Mouse (Mus musculus) embryonic facial prominence, embryonic 14.5 days (tissue): ENCODE measurements around the gene Tmem8. TPM values are rescaled to one million over a fixed set of nuclear protein-coding genes. Genes with fewer than 3 reads are reported as not detected.

Source experiments
- ATAC-seq: fragments of 200-750 bp; cut with Nextera tagmentation; 2 replicates; pipeline ENCODE4 v1.8.0; 2017; ENCODE audit warnings: low read depth, moderate number of reproducible peaks, moderate TSS enrichment
- DNase-seq: peaks from one replicate; pipeline ENCODE4 v3.0.0-alpha.2; 2015; ENCODE audit warnings: low spot score
- H3K27ac ChIP-seq: fragments of 300-500 bp; sonication (generic); replicated peaks from 2 replicates; pipeline ENCODE4 v1.5.1; 2014; ENCODE audit warnings: low read depth, mild to moderate bottlenecking, low read length, moderate library complexity
- H3K27me3 ChIP-seq: fragments of 300-500 bp; sonication (generic); replicated peaks from 2 replicates; pipeline ENCODE4 v1.6.1; 2014; ENCODE audit warnings: low read length; ENCODE audit not compliant: control insufficient read depth, insufficient read depth
- H3K36me3 ChIP-seq: fragments of 300-500 bp; sonication (generic); 2 replicates; pipeline ENCODE4 v1.6.1; 2014; ENCODE audit warnings: low read length, mixed read lengths; ENCODE audit not compliant: control insufficient read depth, insufficient read depth
- H3K4me1 ChIP-seq: fragments of 300-500 bp; sonication (generic); 2 replicates; pipeline ENCODE4 v1.6.1; 2014; ENCODE audit warnings: antibody characterized with exemption, low read length; ENCODE audit not compliant: control insufficient read depth, insufficient read depth
- H3K4me2 ChIP-seq: fragments of 300-500 bp; sonication (generic); 2 replicates; pipeline ENCODE4 v1.6.1; 2014; ENCODE audit warnings: low read depth, mild to moderate bottlenecking, low read length, moderate library complexity, mixed read lengths
- H3K4me3 ChIP-seq: fragments of 300-500 bp; sonication (generic); 2 replicates; pipeline ENCODE4 v1.5.1; 2014; ENCODE audit warnings: low read depth, mild to moderate bottlenecking, low read length
- H3K9ac ChIP-seq: fragments of 300-500 bp; sonication (generic); 2 replicates; pipeline ENCODE4 v1.6.1; 2014; ENCODE audit warnings: low read depth, mild to moderate bottlenecking, low read length, moderate library complexity, mixed read lengths
- H3K9me3 ChIP-seq: fragments of 300-500 bp; sonication (generic); 2 replicates; pipeline ENCODE4 v1.6.1; 2016; ENCODE audit warnings: low read length; ENCODE audit not compliant: control insufficient read depth
- WGBS: fragments of 180-500 bp; shearing (Covaris S2); extraction: QIAGEN DNeasy Blood & Tissue Kit; methylation state at CpG from one replicate; pipeline ENCODE4 v1.1.7; 2014; 5-methylcytosine and 5-hydroxymethylcytosine counted together
- polyA plus RNA-seq: library from polyadenylated mRNA; unstranded; fragments of >200 nt; fragmentation: Nextera tagmentation; extraction: Ambion mirVana; gene quantifications from 2 replicates; pipeline ENCODE4 v1.2.1, GENCODE M21; 2014

The Tmem8 gene
- polyA plus RNA-seq, 1 experiment from 2014 or later: 3.0 TPM

GRCm38 (mm10) chr17:26115205-26115898, 2.3 kb downstream of the Tmem8 start:
- 75% methylated on average over 7 of the region's 7 CpGs for WGBS
- peaks cover 61% of the 10 kb centered on the region for H3K27me3 ChIP-seq
- no peak for ATAC-seq

GRCm38 (mm10) chr17:26115956-26116487, 2.9 kb downstream of the Tmem8 start:
- Histone ChIP-seq H3K27ac (no peak overlapping the region), H3K4me1 (peaks cover 4% of the 10 kb centered on the region; the same call in 1 of the 2 replicates), H3K27me3 (peaks cover 55% of the 10 kb centered on the region), H3K9ac (no peak overlapping the region), H3K36me3 (no peaks in the 10 kb centered on the region), H3K4me3 (no peak overlapping the region), H3K9me3 (no peaks in the 10 kb centered on the region), H3K4me2 (no peak overlapping the region)
- DNase-seq: no peak
- 66% methylated on average over 3 of the region's 3 CpGs for WGBS
- no peak for ATAC-seq

More at GRCm38 (mm10) chr17:26115205-26115898, 2.3 kb downstream of the Tmem8 start:
- Histone ChIP-seq H3K4me1 (peaks cover 4% of the 10 kb centered on the region; the same call in 1 of the 2 replicates), H3K4me3 (no peak overlapping the region), H3K27ac (no peak overlapping the region), H3K9me3 (no peaks in the 10 kb centered on the region), H3K9ac (no peak overlapping the region), H3K36me3 (no peaks in the 10 kb centered on the region), H3K4me2 (no peak overlapping the region)
- no peak for DNase-seq

- Histone ChIP-seq H3K4me3 (no peak overlapping the region), H3K27me3 (peaks cover 48% of the 10 kb centered on the region), H3K9me3 (no peaks in the 10 kb centered on the region), H3K36me3 (no peaks in the 10 kb centered on the region), H3K4me1 (peaks cover 4% of the 10 kb centered on the region; the same call in 1 of the 2 replicates), H3K9ac (no peak overlapping the region), H3K4me2 (no peak overlapping the region), H3K27ac (no peak overlapping the region)
- DNase-seq: no peak
- WGBS: 88% methylated on average over 17 of the region's 17 CpGs
- ATAC-seq: no peak
Observed at GRCm38 (mm10) chr17:26116503-26117258, 3.6 kb downstream of the Tmem8 start.

GRCm38 (mm10) chr17:26119766-26120710, 6.9 kb downstream of the Tmem8 start:
- no peak overlapping the region for H3K27ac ChIP-seq
- peak; percentile 67 for ATAC-seq
- H3K4me2 ChIP-seq: 0 out of 2 replicates have a peak overlapping the region, but pooled peaks have one; percentile 10
- DNase-seq: peak; percentile 73
- no peak overlapping the region for H3K4me3 ChIP-seq
- peak overlapping the region; percentile 37; the same call in 1 of the 2 replicates for H3K9ac ChIP-seq
- 46% methylated on average over 33 of the region's 33 CpGs for WGBS
- H3K9me3 ChIP-seq: no peaks in the 10 kb centered on the region
- H3K4me1 ChIP-seq: peaks cover 8% of the 10 kb centered on the region
- peaks cover 15% of the 10 kb centered on the region for H3K27me3 ChIP-seq
- no peaks in the 10 kb centered on the region for H3K36me3 ChIP-seq

GRCm38 (mm10) chr17:26122431-26123140, 9.5 kb downstream of the Tmem8 start:
- Histone ChIP-seq H3K27me3 (no peaks in the 10 kb centered on the region; the same call in 1 of the 2 replicates), H3K4me3 (0 out of 2 replicates have a peak overlapping the region, but pooled peaks have one; percentile 77), H3K36me3 (peaks cover 21% of the 10 kb centered on the region), H3K9me3 (no peaks in the 10 kb centered on the region), H3K4me1 (peaks cover 8% of the 10 kb centered on the region), H3K9ac (no peak overlapping the region), H3K27ac (no peak overlapping the region), H3K4me2 (no peak overlapping the region)
- ATAC-seq (no peak), DNase-seq (no peak)
- WGBS: 45% methylated on average over 5 of the region's 5 CpGs

- peak within 1 kb of the TSS; percentile 77 for H3K4me3 ChIP-seq
- ATAC-seq: peak; percentile 95
Observed at GRCm38 (mm10) chr17:26123267-26123684, 10.2 kb downstream of the Tmem8 start, which contains the start of gene Mrpl28. TSS of gene Mrpl28 (plus strand) at chr17:26123500.

GRCm38 (mm10) chr17:26124560-26124959, 11.5 kb downstream of the Tmem8 start:
- 82% methylated on average over 7 of the region's 7 CpGs for WGBS

More at GRCm38 (mm10) chr17:26123267-26123684, 10.2 kb downstream of the Tmem8 start, which contains the start of gene Mrpl28:
- Histone ChIP-seq H3K9ac (peak within 1 kb of the TSS; percentile 72), H3K4me1 (peaks cover 8% of the 10 kb centered on the region), H3K27me3 (no peaks in the 10 kb centered on the region; the same call in 1 of the 2 replicates), H3K27ac (no peak within 1 kb of the TSS; the same call in 1 of the 2 replicates), H3K36me3 (peaks cover 28% of the 10 kb centered on the region), H3K9me3 (no peaks in the 10 kb centered on the region), H3K4me2 (peak within 1 kb of the TSS; percentile 92)
- DNase-seq: peak; percentile 99
- WGBS: under 1% methylated on average over 32 of the region's 32 CpGs

More at GRCm38 (mm10) chr17:26124560-26124959, 11.5 kb downstream of the Tmem8 start:
- H3K27ac ChIP-seq: no peak overlapping the region
- DNase-seq: no peak
- H3K36me3 ChIP-seq: peaks cover 41% of the 10 kb centered on the region
- no peaks in the 10 kb centered on the region for H3K27me3 ChIP-seq
- no peak for ATAC-seq
- peaks cover 8% of the 10 kb centered on the region for H3K4me1 ChIP-seq
- peak overlapping the region; percentile 77 for H3K4me3 ChIP-seq
- H3K9ac ChIP-seq: peak overlapping the region; percentile 72
- peak overlapping the region; percentile 92 for H3K4me2 ChIP-seq
- no peaks in the 10 kb centered on the region for H3K9me3 ChIP-seq
